Mouse (Mus musculus): ENCODE measurements around the gene Rnaseh1. TPM values are rescaled to one million over a fixed set of nuclear protein-coding genes. Genes with fewer than 3 reads are reported as not detected.
A peak's percentile ranks its signal among the peaks of the same experiment; 100 is the strongest.

Gene Rnaseh1
- polyA plus RNA-seq, 1 experiment from 2014 or later = 29.6 TPM

GRCm38 (mm10) chr12:28685771-28686170 lies 36.4 kb downstream of the Rnaseh1 start:
- Histone ChIP-seq H3K27me3 (ENCODE audit: control insufficient read depth, insufficient read depth, low read depth, low read length) (no peaks in the 10 kb centered on the region), H3K4me2 (ENCODE audit: low read depth, low read length) (no peak overlapping the region), H3K9ac (ENCODE audit: low read length) (no peak overlapping the region), H3K27ac (ENCODE audit: low read length) (no peak overlapping the region), H3K4me3 (ENCODE audit: low read length) (no peak overlapping the region), H3K9me3 (ENCODE audit: control insufficient read depth, low read length) (no peaks in the 10 kb centered on the region), H3K36me3 (ENCODE audit: control insufficient read depth, insufficient read depth, low read length) (peaks cover 12% of the 10 kb centered on the region; the same call in 1 of the 2 replicates), H3K4me1 (replicated peaks; ENCODE audit: control insufficient read depth, insufficient read depth, low read length) (no peaks in the 10 kb centered on the region)
- no peak for ATAC-seq (ENCODE audit: low read depth)
- 66% methylated on average over 3 of the region's 3 CpGs for WGBS

- Histone ChIP-seq H3K4me2 (ENCODE audit: low read depth, low read length) (no peak overlapping the region), H3K9ac (ENCODE audit: low read length) (no peak overlapping the region), H3K27ac (ENCODE audit: low read length) (no peak overlapping the region), H3K36me3 (ENCODE audit: control insufficient read depth, insufficient read depth, low read length) (peaks cover 10% of the 10 kb centered on the region; the same call in 1 of the 2 replicates), H3K4me1 (replicated peaks; ENCODE audit: control insufficient read depth, insufficient read depth, low read length) (no peaks in the 10 kb centered on the region), H3K27me3 (ENCODE audit: control insufficient read depth, insufficient read depth, low read depth, low read length) (no peaks in the 10 kb centered on the region), H3K9me3 (ENCODE audit: control insufficient read depth, low read length) (no peaks in the 10 kb centered on the region), H3K4me3 (ENCODE audit: low read length) (no peak overlapping the region)
- WGBS = 69% methylated on average over 8 of the region's 8 CpGs
- no peak for ATAC-seq (ENCODE audit: low read depth)
These were observed 36.9 kb downstream of the Rnaseh1 start for GRCm38 (mm10) chr12:28686199-28686879.

- no peak overlapping the region for H3K4me2 ChIP-seq (ENCODE audit: low read depth, low read length)
- 90% methylated on average over 6 of the region's 6 CpGs for WGBS
These were observed 39.6 kb downstream of the Rnaseh1 start for GRCm38 (mm10) chr12:28688996-28689395.

GRCm38 (mm10) chr12:28690730-28691129 lies 41.3 kb downstream of the Rnaseh1 start:
- 89% methylated on average over 7 of the region's 7 CpGs for WGBS
- Histone ChIP-seq H3K36me3 (ENCODE audit: control insufficient read depth, insufficient read depth, low read length) (peaks cover 12% of the 10 kb centered on the region; the same call in 1 of the 2 replicates), H3K4me1 (replicated peaks; ENCODE audit: control insufficient read depth, insufficient read depth, low read length) (no peaks in the 10 kb centered on the region; the same call in 1 of the 2 replicates), H3K9me3 (ENCODE audit: control insufficient read depth, low read length) (no peaks in the 10 kb centered on the region), H3K27me3 (ENCODE audit: control insufficient read depth, insufficient read depth, low read depth, low read length) (no peaks in the 10 kb centered on the region), H3K4me3 (ENCODE audit: low read length) (no peak overlapping the region), H3K9ac (ENCODE audit: low read length) (no peak overlapping the region), H3K27ac (ENCODE audit: low read length) (no peak overlapping the region), H3K4me2 (ENCODE audit: low read depth, low read length) (no peak overlapping the region)
- no peak for ATAC-seq (ENCODE audit: low read depth)

More at GRCm38 (mm10) chr12:28688996-28689395, 39.6 kb downstream of the Rnaseh1 start:
- no peaks in the 10 kb centered on the region for H3K9me3 ChIP-seq (ENCODE audit: control insufficient read depth, low read length)
- H3K4me1 ChIP-seq (replicated peaks; ENCODE audit: control insufficient read depth, insufficient read depth, low read length) = no peaks in the 10 kb centered on the region; the same call in 1 of the 2 replicates
- peaks cover 12% of the 10 kb centered on the region; the same call in 1 of the 2 replicates for H3K36me3 ChIP-seq (ENCODE audit: control insufficient read depth, insufficient read depth, low read length)
- no peak overlapping the region for H3K9ac ChIP-seq (ENCODE audit: low read length)
- no peaks in the 10 kb centered on the region for H3K27me3 ChIP-seq (ENCODE audit: control insufficient read depth, insufficient read depth, low read depth, low read length)
- no peak for ATAC-seq (ENCODE audit: low read depth)
- no peak overlapping the region for H3K27ac ChIP-seq (ENCODE audit: low read length)
- H3K4me3 ChIP-seq (ENCODE audit: low read length) = no peak overlapping the region

GRCm38 (mm10) chr12:28693738-28694137 lies 44.3 kb downstream of the Rnaseh1 start:
- Histone ChIP-seq H3K4me2 (ENCODE audit: low read depth, low read length) (no peak overlapping the region), H3K9me3 (ENCODE audit: control insufficient read depth, low read length) (no peaks in the 10 kb centered on the region), H3K4me3 (ENCODE audit: low read length) (no peak overlapping the region), H3K9ac (ENCODE audit: low read length) (no peak overlapping the region), H3K4me1 (replicated peaks; ENCODE audit: control insufficient read depth, insufficient read depth, low read length) (no peaks in the 10 kb centered on the region; the same call in 1 of the 2 replicates), H3K36me3 (ENCODE audit: control insufficient read depth, insufficient read depth, low read length) (peaks cover 12% of the 10 kb centered on the region; the same call in 1 of the 2 replicates), H3K27ac (ENCODE audit: low read length) (no peak overlapping the region), H3K27me3 (ENCODE audit: control insufficient read depth, insufficient read depth, low read depth, low read length) (no peaks in the 10 kb centered on the region)
- peak; percentile 59 for ATAC-seq (ENCODE audit: low read depth)
- WGBS = 32% methylated on average over 3 of the region's 3 CpGs

- peak; percentile 84 for ATAC-seq (ENCODE audit: low read depth)
- H3K9ac ChIP-seq (ENCODE audit: low read length) = no peak overlapping the region
- no peak overlapping the region for H3K4me3 ChIP-seq (ENCODE audit: low read length)
- H3K27ac ChIP-seq (ENCODE audit: low read length) = no peak overlapping the region
- H3K4me1 ChIP-seq (replicated peaks; ENCODE audit: control insufficient read depth, insufficient read depth, low read length) = no peaks in the 10 kb centered on the region; the same call in 1 of the 2 replicates
- peaks cover 11% of the 10 kb centered on the region; the same call in 1 of the 2 replicates for H3K36me3 ChIP-seq (ENCODE audit: control insufficient read depth, insufficient read depth, low read length)
- WGBS = 34% methylated on average over 2 of the region's 2 CpGs
- H3K9me3 ChIP-seq (ENCODE audit: control insufficient read depth, low read length) = no peaks in the 10 kb centered on the region
- no peaks in the 10 kb centered on the region for H3K27me3 ChIP-seq (ENCODE audit: control insufficient read depth, insufficient read depth, low read depth, low read length)
- no peak overlapping the region for H3K4me2 ChIP-seq (ENCODE audit: low read depth, low read length)
These were observed 44.8 kb downstream of the Rnaseh1 start for GRCm38 (mm10) chr12:28694231-28694630.

- Histone ChIP-seq H3K27ac (ENCODE audit: low read length) (no peak overlapping the region), H3K36me3 (ENCODE audit: control insufficient read depth, insufficient read depth, low read length) (peaks cover 6% of the 10 kb centered on the region; the same call in 1 of the 2 replicates), H3K9me3 (ENCODE audit: control insufficient read depth, low read length) (no peaks in the 10 kb centered on the region), H3K4me3 (ENCODE audit: low read length) (no peak overlapping the region), H3K9ac (ENCODE audit: low read length) (no peak overlapping the region), H3K27me3 (ENCODE audit: control insufficient read depth, insufficient read depth, low read depth, low read length) (no peaks in the 10 kb centered on the region), H3K4me2 (ENCODE audit: low read depth, low read length) (no peak overlapping the region), H3K4me1 (replicated peaks; ENCODE audit: control insufficient read depth, insufficient read depth, low read length) (no peaks in the 10 kb centered on the region; the same call in 1 of the 2 replicates)
- ATAC-seq (ENCODE audit: low read depth) = 0 out of 2 replicates have a peak, but pooled peaks have one; percentile 1
- 73% methylated on average over 7 of the region's 7 CpGs for WGBS
These were observed 45.4 kb downstream of the Rnaseh1 start for GRCm38 (mm10) chr12:28694776-28695175.

GRCm38 (mm10) chr12:28697821-28698595 lies 48.6 kb downstream of the Rnaseh1 start:
- H3K9ac ChIP-seq (ENCODE audit: low read length) = no peak overlapping the region
- no peaks in the 10 kb centered on the region; the same call in 1 of the 2 replicates for H3K4me1 ChIP-seq (replicated peaks; ENCODE audit: control insufficient read depth, insufficient read depth, low read length)
- H3K27ac ChIP-seq (ENCODE audit: low read length) = no peak overlapping the region
- WGBS = 58% methylated on average over 14 of the region's 14 CpGs
- no peak overlapping the region for H3K4me3 ChIP-seq (ENCODE audit: low read length)
- no peak for ATAC-seq (ENCODE audit: low read depth)
- H3K27me3 ChIP-seq (ENCODE audit: control insufficient read depth, insufficient read depth, low read depth, low read length) = no peaks in the 10 kb centered on the region
- no peaks in the 10 kb centered on the region for H3K9me3 ChIP-seq (ENCODE audit: control insufficient read depth, low read length)
- H3K4me2 ChIP-seq (ENCODE audit: low read depth, low read length) = no peak overlapping the region
- H3K36me3 ChIP-seq (ENCODE audit: control insufficient read depth, insufficient read depth, low read length) = peaks cover 3% of the 10 kb centered on the region; the same call in 1 of the 2 replicates

- WGBS = 51% methylated on average over 5 of the region's 5 CpGs
- no peaks in the 10 kb centered on the region; the same call in 1 of the 2 replicates for H3K4me1 ChIP-seq (replicated peaks; ENCODE audit: control insufficient read depth, insufficient read depth, low read length)
These were observed 49.7 kb downstream of the Rnaseh1 start for GRCm38 (mm10) chr12:28699086-28699485.

More at GRCm38 (mm10) chr12:28699086-28699485, 49.7 kb downstream of the Rnaseh1 start:
- H3K27me3 ChIP-seq (ENCODE audit: control insufficient read depth, insufficient read depth, low read depth, low read length) = no peaks in the 10 kb centered on the region
- no peaks in the 10 kb centered on the region; the same call in 1 of the 2 replicates for H3K36me3 ChIP-seq (ENCODE audit: control insufficient read depth, insufficient read depth, low read length)
- no peak overlapping the region for H3K4me3 ChIP-seq (ENCODE audit: low read length)
- no peak overlapping the region for H3K9ac ChIP-seq (ENCODE audit: low read length)
- no peaks in the 10 kb centered on the region for H3K9me3 ChIP-seq (ENCODE audit: control insufficient read depth, low read length)
- H3K4me2 ChIP-seq (ENCODE audit: low read depth, low read length) = no peak overlapping the region
- no peak for ATAC-seq (ENCODE audit: low read depth)
- H3K27ac ChIP-seq (ENCODE audit: low read length) = no peak overlapping the region

Measured in lung, embryonic 16.5 days (tissue).